Mouse (Mus musculus): ENCODE results near the gene Bak1. TPM values are rescaled to one million over a fixed set of nuclear protein-coding genes. Genes with fewer than 3 reads are reported as not detected.

Gene Bak1
- polyA plus RNA-seq (2015; fragmentation: Nextera tagmentation; extraction: Ambion mirVana), result 5.8 and 6.9 TPM in 2 replicates

GRCm38 (mm10) chr17:27028909-27029308, at the start of gene Bak1:
Gene Bak1, minus strand, starts transcription at chr17:27029009.
- no peak for DNase-seq (ENCODE audit: low spot score)

- DNase-seq (ENCODE audit: low spot score), result no peak
Observed at GRCm38 (mm10) chr17:27078499-27078898, 49.7 kb upstream of the Bak1 start.

GRCm38 (mm10) chr17:27077920-27078319, 49.1 kb upstream of the Bak1 start:
- no peak for DNase-seq (ENCODE audit: low spot score)

- no peak for DNase-seq (ENCODE audit: low spot score)
Observed at GRCm38 (mm10) chr17:27077133-27077532, 48.3 kb upstream of the Bak1 start.

- peak; percentile 44 for DNase-seq (ENCODE audit: low spot score)
Observed at GRCm38 (mm10) chr17:27074849-27075745, 46.3 kb upstream of the Bak1 start.

GRCm38 (mm10) chr17:27074236-27074635, 45.4 kb upstream of the Bak1 start:
- DNase-seq (ENCODE audit: low spot score), result no peak

- DNase-seq (ENCODE audit: low spot score), result no peak
Observed at GRCm38 (mm10) chr17:27073778-27074177, 45.0 kb upstream of the Bak1 start.

- DNase-seq (ENCODE audit: low spot score), result no peak
Observed at GRCm38 (mm10) chr17:27073126-27073525, 44.3 kb upstream of the Bak1 start.

GRCm38 (mm10) chr17:27072363-27072762, 43.6 kb upstream of the Bak1 start:
- no peak for DNase-seq (ENCODE audit: low spot score)

GRCm38 (mm10) chr17:27071630-27072029, 42.8 kb upstream of the Bak1 start:
- peak; percentile 61 for DNase-seq (ENCODE audit: low spot score)

- no peak for DNase-seq (ENCODE audit: low spot score)
Observed at GRCm38 (mm10) chr17:27070913-27071312, 42.1 kb upstream of the Bak1 start.

- no peak for DNase-seq (ENCODE audit: low spot score)
Observed at GRCm38 (mm10) chr17:27069071-27069470, 40.3 kb upstream of the Bak1 start.

GRCm38 (mm10) chr17:27066065-27066464, 37.3 kb upstream of the Bak1 start:
- no peak for DNase-seq (ENCODE audit: low spot score)

- DNase-seq (ENCODE audit: low spot score), result no peak
Observed at GRCm38 (mm10) chr17:27064195-27064594, 35.4 kb upstream of the Bak1 start.

- DNase-seq (ENCODE audit: low spot score), result no peak
Observed at GRCm38 (mm10) chr17:27063717-27064116, 34.9 kb upstream of the Bak1 start.

GRCm38 (mm10) chr17:27062684-27063083, 33.9 kb upstream of the Bak1 start:
- no peak for DNase-seq (ENCODE audit: low spot score)

- DNase-seq (ENCODE audit: low spot score), result no peak
Observed at GRCm38 (mm10) chr17:27061727-27062126, 32.9 kb upstream of the Bak1 start.

- DNase-seq (ENCODE audit: low spot score), result no peak
Observed at GRCm38 (mm10) chr17:27060698-27061097, 31.9 kb upstream of the Bak1 start.

GRCm38 (mm10) chr17:27057517-27058055, 28.8 kb upstream of the Bak1 start:
- DNase-seq (ENCODE audit: low spot score), result peak; percentile 27

- peak; percentile 91 for DNase-seq (ENCODE audit: low spot score)
Observed at GRCm38 (mm10) chr17:27056812-27057516, 28.2 kb upstream of the Bak1 start, which contains the start of gene Itpr3. Gene Itpr3, plus strand, starts transcription at chr17:27057304.

GRCm38 (mm10) chr17:27056170-27056569, 27.4 kb upstream of the Bak1 start:
- peak; percentile 91 for DNase-seq (ENCODE audit: low spot score)

GRCm38 (mm10) chr17:27051514-27051913, 22.7 kb upstream of the Bak1 start:
- DNase-seq (ENCODE audit: low spot score), result peak; percentile 79

All from thymus, postnatal 0 days (tissue).